Mouse (Mus musculus) kidney, adult 2 months (tissue): ENCODE measurements around the gene Git2.

Experiments
- CTCF ChIP-seq: fragments of 200-500 bp; conservative IDR thresholded peaks from 2 replicates; pipeline ENCODE4 v1.5.1; 2011; ENCODE audit warnings: low read depth, mild to moderate bottlenecking, control low read depth, low read length, moderate library complexity, mixed read lengths; ENCODE audit not compliant: insufficient read depth, insufficient read length
- POLR2A ChIP-seq: fragments of 200-500 bp; IDR thresholded peaks from one replicate; pipeline ENCODE4 v1.6.1; 2011; ENCODE audit warnings: low read depth, low read length, control low read depth

DNA sequence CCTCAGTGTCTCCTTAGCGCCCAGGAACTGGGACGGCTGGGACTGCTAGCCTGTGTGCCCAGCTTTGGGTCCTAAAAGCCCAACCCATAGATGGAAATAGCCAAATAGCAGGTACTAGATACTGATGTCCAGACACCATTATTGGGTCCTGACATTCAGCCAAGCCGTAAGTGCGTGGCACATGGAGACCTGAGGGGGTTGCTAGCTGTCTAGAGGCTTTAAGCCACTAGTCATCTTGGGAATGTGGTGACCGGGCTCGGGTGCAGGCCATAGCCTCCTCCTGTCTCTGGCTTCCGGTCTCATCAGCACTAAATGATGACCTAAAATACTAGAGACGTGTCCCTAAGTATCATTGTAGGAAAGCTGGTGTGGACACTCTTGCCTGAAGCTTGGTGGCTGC lies 57.4 kb downstream of the Git2 start:
- no peak for TF ChIP-seq CTCF
- no peak for TF ChIP-seq POLR2A
